Mouse (Mus musculus) spleen, adult 2 months (tissue): ENCODE measurements around the gene Samd4. TPM values are rescaled to one million over a fixed set of nuclear protein-coding genes. Genes with fewer than 3 reads are reported as not detected.

Experiments used
- DNase-seq, 2 experiments: peaks; one replicate each; pipeline versions ENCODE4 v3.0.0 to v3.0.0-alpha.2; 2012 to 2021; ENCODE audit warnings: low spot score in 2 of 2, low read depth in 1 of 2
- H3K27ac ChIP-seq: fragments of 200-500 bp; 2 replicates; pipeline ENCODE4 v1.5.1; 2012; ENCODE audit warnings: low read length, inconsistent platforms; ENCODE audit not compliant: insufficient read depth
- H3K27me3 ChIP-seq: fragments of 200-500 bp; 2 replicates; pipeline ENCODE4 v1.6.1; 2012; ENCODE audit warnings: mild to moderate bottlenecking, moderate library complexity, low read length, inconsistent platforms; ENCODE audit not compliant: control insufficient read depth, insufficient read depth
- H3K36me3 ChIP-seq: fragments of 200-500 bp; 2 replicates; pipeline ENCODE4 v1.6.1; 2012; ENCODE audit warnings: mild to moderate bottlenecking, low read length, inconsistent platforms; ENCODE audit not compliant: control insufficient read depth, insufficient read depth
- H3K4me1 ChIP-seq: fragments of 200-500 bp; 2 replicates; pipeline ENCODE4 v1.6.1; 2011; ENCODE audit warnings: inconsistent platforms; ENCODE audit not compliant: control insufficient read depth, insufficient read depth, insufficient read length
- H3K4me3 ChIP-seq: fragments of 200-500 bp; 2 replicates; pipeline ENCODE4 v1.5.1; 2011; ENCODE audit warnings: mild to moderate bottlenecking, inconsistent platforms; ENCODE audit not compliant: insufficient read depth, insufficient read length; ENCODE audit errors: extremely low read depth
- CTCF ChIP-seq: fragments of 200-500 bp; IDR thresholded peaks from 2 replicates; pipeline ENCODE4 v1.5.1; 2011; ENCODE audit warnings: mild to moderate bottlenecking, inconsistent platforms; ENCODE audit not compliant: insufficient read depth, insufficient read length, insufficient replicate concordance; ENCODE audit errors: extremely low read depth
- POLR2A ChIP-seq: fragments of 200-500 bp; IDR thresholded peaks from 2 replicates; pipeline ENCODE4 v1.6.1; 2011; ENCODE audit warnings: low read depth, low read length, inconsistent platforms
- WGBS: fragments of 180-500 bp; shearing (Covaris S2); methylation state at CpG from one replicate; pipeline ENCODE4 v1.1.7; 2018; 5-methylcytosine and 5-hydroxymethylcytosine counted together
- polyA plus RNA-seq: library from polyadenylated mRNA; depleted of rRNA; stranded (reverse); fragments of >200 nt; gene quantifications from 2 replicates; pipeline ENCODE4 v1.2.3, GENCODE M21; 2012; rRNA removed

Gene Samd4
- polyA plus RNA-seq, 1 experiment, result 3.7 TPM

GRCm38 (mm10) chr14:47138853-47139252 is 256.2 kb downstream of the Samd4 start:
- no peak for TF ChIP-seq CTCF
- TF ChIP-seq POLR2A, result no peak
- Histone ChIP-seq H3K4me1 (no peaks in the 10 kb centered on the region), H3K27me3 (no peaks in the 10 kb centered on the region), H3K36me3 (no peaks in the 10 kb centered on the region), H3K4me3 (no peak overlapping the region), H3K27ac (no peak overlapping the region)
- no peak for DNase-seq
- 18% methylated on average over 3 of the region's 3 CpGs for WGBS

- Histone ChIP-seq H3K27me3 (no peaks in the 10 kb centered on the region), H3K4me1 (no peaks in the 10 kb centered on the region), H3K4me3 (no peak overlapping the region), H3K27ac (no peak overlapping the region), H3K36me3 (no peaks in the 10 kb centered on the region)
- TF ChIP-seq POLR2A, result no peak
- TF ChIP-seq CTCF, result no peak
- 96% methylated on average over 5 of the region's 5 CpGs for WGBS
- DNase-seq, result no peak
These were observed 261.7 kb downstream of the Samd4 start for GRCm38 (mm10) chr14:47144326-47144725.

- Histone ChIP-seq H3K27ac (no peak overlapping the region), H3K4me3 (no peak overlapping the region), H3K27me3 (no peaks in the 10 kb centered on the region), H3K36me3 (peaks cover 3% of the 10 kb centered on the region; the same call in 1 of the 2 replicates), H3K4me1 (no peaks in the 10 kb centered on the region)
- TF ChIP-seq POLR2A (no peak), CTCF (no peak)
- DNase-seq, result no peak
- 92% methylated on average over 6 of the region's 6 CpGs for WGBS
These were observed 268.7 kb downstream of the Samd4 start for GRCm38 (mm10) chr14:47151306-47151705.

- H3K4me1 ChIP-seq, result no peaks in the 10 kb centered on the region
- WGBS, result 94% methylated on average over 3 of the region's 3 CpGs
- DNase-seq, result no peak
- peaks cover 11% of the 10 kb centered on the region for H3K36me3 ChIP-seq
- H3K27ac ChIP-seq, result no peak overlapping the region
- H3K27me3 ChIP-seq, result no peaks in the 10 kb centered on the region
- no peak overlapping the region for H3K4me3 ChIP-seq
- TF ChIP-seq POLR2A (no peak), CTCF (no peak)
These were observed 271.6 kb downstream of the Samd4 start for GRCm38 (mm10) chr14:47154303-47154702.

Other genes starting within 250 kb of the Samd4 start
- gene Cdkn3, start 122.3 kb upstream of the Samd4 start, polyA plus RNA-seq, result 1.9 and 2.5 TPM in 2 replicates
- 28.2 and 32.3 TPM in 2 replicates for gene Cnih1, start 94.4 kb upstream of the Samd4 start, polyA plus RNA-seq
- 6.9 and 7.5 TPM in 2 replicates for gene Gmfb, start 60.6 kb upstream of the Samd4 start, polyA plus RNA-seq
- gene Cgrrf1, start 50.7 kb upstream of the Samd4 start, polyA plus RNA-seq, result 6.5 and 7.3 TPM in 2 replicates